Mouse (Mus musculus) thymus, postnatal 36 days (tissue): ENCODE data around the gene Clcnkb.

Source experiments
- DNase-seq, 2 experiments: peaks; one replicate each; pipeline ENCODE4 v3.0.0; 2022; ENCODE audit warnings: mixed read lengths in 2 of 2

Clcnkb gene

GRCm38 (mm10) chr4:141415924-141416323 lies at the start of gene Clcnkb:
TSS of gene Clcnkb (minus strand) at chr4:141416014.
- no peak for DNase-seq

- no peak for DNase-seq
These were observed 48.9 kb upstream of the Clcnkb start for GRCm38 (mm10) chr4:141464722-141465121.

GRCm38 (mm10) chr4:141463472-141463871 lies 47.7 kb upstream of the Clcnkb start:
- no peak for DNase-seq

- no peak for DNase-seq
These were observed 45.8 kb upstream of the Clcnkb start for GRCm38 (mm10) chr4:141461576-141461975.

GRCm38 (mm10) chr4:141461088-141461487 lies 45.3 kb upstream of the Clcnkb start:
- no peak for DNase-seq

- DNase-seq = no peak
These were observed 44.7 kb upstream of the Clcnkb start for GRCm38 (mm10) chr4:141460481-141460880.

GRCm38 (mm10) chr4:141459766-141460165 lies 44.0 kb upstream of the Clcnkb start:
- DNase-seq = no peak

GRCm38 (mm10) chr4:141458888-141459287 lies 43.1 kb upstream of the Clcnkb start:
- no peak for DNase-seq

GRCm38 (mm10) chr4:141458236-141458635 lies 42.4 kb upstream of the Clcnkb start:
- DNase-seq = no peak

GRCm38 (mm10) chr4:141456193-141456938 lies 40.6 kb upstream of the Clcnkb start:
- no peak for DNase-seq

- no peak for DNase-seq
These were observed 39.7 kb upstream of the Clcnkb start for GRCm38 (mm10) chr4:141455526-141455925.

GRCm38 (mm10) chr4:141454581-141455350 lies 39.0 kb upstream of the Clcnkb start:
- DNase-seq = peak in 1 of 2 experiments; percentile 46

- DNase-seq = no peak
These were observed 36.2 kb upstream of the Clcnkb start for GRCm38 (mm10) chr4:141451916-141452450.

- DNase-seq = no peak
These were observed 35.4 kb upstream of the Clcnkb start for GRCm38 (mm10) chr4:141451251-141451650.

- DNase-seq = no peak
These were observed 30.4 kb upstream of the Clcnkb start for GRCm38 (mm10) chr4:141446211-141446610.

- no peak for DNase-seq
These were observed 29.5 kb upstream of the Clcnkb start for GRCm38 (mm10) chr4:141445328-141445720.

- DNase-seq = peak; percentile 89 to 92
These were observed 28.9 kb upstream of the Clcnkb start, which contains the start of gene Zbtb17 for GRCm38 (mm10) chr4:141444451-141445327. TSS of gene Zbtb17 (plus strand) at chr4:141444654.

- no peak for DNase-seq
These were observed 28.0 kb upstream of the Clcnkb start for GRCm38 (mm10) chr4:141443641-141444429.

- DNase-seq = no peak
These were observed 25.1 kb upstream of the Clcnkb start for GRCm38 (mm10) chr4:141440877-141441276.

GRCm38 (mm10) chr4:141439083-141439803 lies 23.4 kb upstream of the Clcnkb start:
- no peak for DNase-seq

GRCm38 (mm10) chr4:141435974-141436373 lies 20.2 kb upstream of the Clcnkb start, which contains the start of gene Srarp:
TSS of gene Srarp (minus strand) at chr4:141436105.
- DNase-seq = no peak
